Mouse (Mus musculus) CH12.LX (cell line): ENCODE data around the gene Fastkd2. TPM values are rescaled to one million over a fixed set of nuclear protein-coding genes. Genes with fewer than 3 reads are reported as not detected.

Experiments
- DNase-seq: peaks from one replicate; pipeline ENCODE4 v3.0.0-alpha.2; 2013; ENCODE audit errors: extremely low read depth
- H3K27ac ChIP-seq: 2 replicates; pipeline ENCODE4 v1.5.1; 2012; ENCODE audit warnings: low read depth, mild to moderate bottlenecking, control low read depth, moderate library complexity; ENCODE audit not compliant: insufficient read depth
- H3K27me3 ChIP-seq: replicated peaks from 2 replicates; pipeline ENCODE3; 2012; ENCODE audit warnings: inconsistent platforms
- H3K36me3 ChIP-seq, 2 experiments: replicated peaks in 1 of 2; 2 replicates each; pipeline versions ENCODE3 to v1.6.1; 2012; ENCODE audit warnings: inconsistent platforms in 1 of 2, low read length in 1 of 2, mild to moderate bottlenecking in 1 of 2, mixed read lengths in 1 of 2, moderate library complexity in 1 of 2; ENCODE audit not compliant: control insufficient read depth in 1 of 2, insufficient read depth in 1 of 2
- H3K4me1 ChIP-seq, 2 experiments: 2 replicates each; pipeline ENCODE4 v1.6.1; 2012; ENCODE audit warnings: inconsistent platforms in 1 of 2, moderate library complexity in 1 of 2; ENCODE audit not compliant: insufficient read depth in 2 of 2, control insufficient read depth in 1 of 2
- H3K4me2 ChIP-seq: 2 replicates; pipeline ENCODE4 v1.6.1; 2012; ENCODE audit warnings: low read depth, mild to moderate bottlenecking, control low read depth; ENCODE audit not compliant: poor library complexity, insufficient read depth, severe bottlenecking
- H3K4me3 ChIP-seq, 3 experiments: fragments of 150-350 bp in 1 of 3; sonication (generic) in 1 of 3; replicated peaks in 1 of 3; 2 replicates each; pipeline versions ENCODE3 to v1.5.1; 2011 to 2012; ENCODE audit warnings: low read depth in 2 of 3, low read length in 2 of 3, mild to moderate bottlenecking in 2 of 3, moderate library complexity in 2 of 3, control low read depth in 1 of 3, improper control_type of control experiment in 1 of 3, inconsistent platforms in 1 of 3, mixed read lengths in 1 of 3; ENCODE audit not compliant: poor library complexity in 1 of 3
- H3K79me2 ChIP-seq: replicated peaks from 2 replicates; pipeline ENCODE4 v1.6.1; 2012; ENCODE audit warnings: mild to moderate bottlenecking, moderate library complexity; ENCODE audit not compliant: control insufficient read depth, poor library complexity, insufficient read depth, severe bottlenecking; ENCODE audit errors: extremely low read depth
- H3K9ac ChIP-seq: 2 replicates; pipeline ENCODE4 v1.6.1; 2012; ENCODE audit warnings: low read depth, mild to moderate bottlenecking, control low read depth, moderate library complexity; ENCODE audit not compliant: insufficient read depth
- H3K9me3 ChIP-seq: replicated peaks from 2 replicates; pipeline ENCODE3; 2012; ENCODE audit warnings: low read length, inconsistent platforms, mixed read lengths
- BHLHE40 ChIP-seq: IDR thresholded peaks from 2 replicates; pipeline ENCODE4 v1.6.1; 2011; ENCODE audit warnings: mild to moderate bottlenecking, low read depth, low read length, improper control_type of control experiment
- CHD1 ChIP-seq: IDR thresholded peaks from 2 replicates; pipeline ENCODE4 v1.6.1; 2012; ENCODE audit warnings: low read depth, low read length, improper control_type of control experiment, inconsistent platforms
- CHD2 ChIP-seq: IDR thresholded peaks from 2 replicates; pipeline ENCODE4 v1.6.1; 2011; ENCODE audit warnings: low read length, improper control_type of control experiment
- CTCF ChIP-seq, 2 experiments: IDR thresholded peaks in 1 of 2; conservative IDR thresholded peaks in 1 of 2; 2 replicates each; pipeline ENCODE4 v1.5.1; 2011 to 2012; ENCODE audit warnings: low read depth in 2 of 2, low read length in 2 of 2, improper control_type of control experiment in 1 of 2, inconsistent platforms in 1 of 2, mild to moderate bottlenecking in 1 of 2, moderate library complexity in 1 of 2
- E2F4 ChIP-seq: IDR thresholded peaks from 2 replicates; pipeline ENCODE4 v1.6.1; 2011; ENCODE audit warnings: low read depth, low read length, improper control_type of control experiment; ENCODE audit not compliant: insufficient replicate concordance
- ELF1 ChIP-seq: IDR thresholded peaks from 2 replicates; pipeline ENCODE4 v1.6.1; 2014; ENCODE audit warnings: low read depth, mild to moderate bottlenecking, inconsistent platforms, low read length, improper control_type of control experiment
- EP300 ChIP-seq: IDR thresholded peaks from 2 replicates; pipeline ENCODE4 v1.6.1; 2011; ENCODE audit warnings: low read length, improper control_type of control experiment
- ETS1 ChIP-seq: conservative IDR thresholded peaks from 2 replicates; pipeline ENCODE4 v1.6.1; 2012; ENCODE audit warnings: low read depth, mild to moderate bottlenecking, inconsistent platforms, low read length, improper control_type of control experiment, moderate library complexity
- GABPA ChIP-seq: IDR thresholded peaks from 2 replicates; pipeline ENCODE4 v1.6.1; 2012; ENCODE audit warnings: low read depth, low read length, improper control_type of control experiment, inconsistent platforms; ENCODE audit not compliant: insufficient replicate concordance
- HCFC1 ChIP-seq: IDR thresholded peaks from 2 replicates; pipeline ENCODE4 v1.6.1; 2012; ENCODE audit warnings: low read depth, mild to moderate bottlenecking, inconsistent platforms, low read length, improper control_type of control experiment
- IRF4 ChIP-seq: IDR thresholded peaks from 2 replicates; pipeline ENCODE4 v1.6.1; 2014; ENCODE audit warnings: low read depth, mild to moderate bottlenecking, inconsistent platforms, low read length, improper control_type of control experiment
- JUN ChIP-seq: IDR thresholded peaks from 2 replicates; pipeline ENCODE4 v1.6.1; 2011; ENCODE audit warnings: low read depth, mild to moderate bottlenecking, low read length, improper control_type of control experiment, moderate library complexity; ENCODE audit not compliant: insufficient read depth
- JUND ChIP-seq: conservative IDR thresholded peaks from 2 replicates; pipeline ENCODE4 v1.6.1; 2011; ENCODE audit warnings: low read depth, low read length, improper control_type of control experiment
- KAT2A ChIP-seq: IDR thresholded peaks from 2 replicates; pipeline ENCODE4 v1.6.1; 2012; ENCODE audit warnings: low read length, improper control_type of control experiment, inconsistent platforms; ENCODE audit not compliant: insufficient replicate concordance
- MAFK ChIP-seq: IDR thresholded peaks from 2 replicates; pipeline ENCODE4 v1.6.1; 2011; ENCODE audit warnings: low read length, improper control_type of control experiment; ENCODE audit not compliant: insufficient replicate concordance
- MAX ChIP-seq: IDR thresholded peaks from 2 replicates; pipeline ENCODE4 v1.6.1; 2011; ENCODE audit warnings: low read length, improper control_type of control experiment
- MAZ ChIP-seq: IDR thresholded peaks from 2 replicates; pipeline ENCODE4 v1.6.1; 2012; ENCODE audit warnings: low read depth, mild to moderate bottlenecking, inconsistent platforms, low read length, improper control_type of control experiment, moderate library complexity
- MEF2A ChIP-seq: IDR thresholded peaks from 2 replicates; pipeline ENCODE4 v1.6.1; 2014; ENCODE audit warnings: low read depth, mild to moderate bottlenecking, inconsistent platforms, low read length, improper control_type of control experiment, borderline replicate concordance
- MXI1 ChIP-seq: IDR thresholded peaks from 2 replicates; pipeline ENCODE4 v1.6.1; 2011; ENCODE audit warnings: mild to moderate bottlenecking, low read depth, low read length, improper control_type of control experiment
- MYC ChIP-seq: IDR thresholded peaks from 2 replicates; pipeline ENCODE4 v1.6.1; 2011; ENCODE audit warnings: low read depth, mild to moderate bottlenecking, improper control_type of control experiment, low read length
- NELFE ChIP-seq: IDR thresholded peaks from 2 replicates; pipeline ENCODE4 v1.6.1; 2011; ENCODE audit warnings: low read depth, low read length, improper control_type of control experiment
- NRF1 ChIP-seq: IDR thresholded peaks from 2 replicates; pipeline ENCODE4 v1.6.1; 2014; ENCODE audit warnings: low read depth, mild to moderate bottlenecking, inconsistent platforms, low read length, improper control_type of control experiment, moderate library complexity
- PAX5 ChIP-seq: IDR thresholded peaks from 2 replicates; pipeline ENCODE4 v1.6.1; 2012; ENCODE audit warnings: low read length, inconsistent platforms, mixed read lengths
- POLR2A ChIP-seq: IDR thresholded peaks from 2 replicates; pipeline ENCODE4 v1.6.1; 2011; ENCODE audit warnings: low read depth, mild to moderate bottlenecking, improper control_type of control experiment, low read length
- POLR2AphosphoS2 ChIP-seq: IDR thresholded peaks from 2 replicates; pipeline ENCODE4 v1.6.1; 2011; ENCODE audit warnings: low read depth, low read length, improper control_type of control experiment
- RAD21 ChIP-seq: IDR thresholded peaks from 2 replicates; pipeline ENCODE4 v1.6.1; 2011; ENCODE audit warnings: low read depth, mild to moderate bottlenecking, low read length, improper control_type of control experiment, moderate library complexity
- RCOR1 ChIP-seq: conservative IDR thresholded peaks from 2 replicates; pipeline ENCODE4 v1.6.1; 2012; ENCODE audit warnings: low read depth, mild to moderate bottlenecking, inconsistent platforms, low read length, improper control_type of control experiment
- SIN3A ChIP-seq: IDR thresholded peaks from 2 replicates; pipeline ENCODE4 v1.6.1; 2012; ENCODE audit warnings: low read length, improper control_type of control experiment, inconsistent platforms
- SMC3 ChIP-seq: IDR thresholded peaks from 2 replicates; pipeline ENCODE4 v1.6.1; 2011; ENCODE audit warnings: low read depth, low read length, improper control_type of control experiment
- TBP ChIP-seq: conservative IDR thresholded peaks from 2 replicates; pipeline ENCODE4 v1.6.1; 2011; ENCODE audit warnings: low read depth, low read length, improper control_type of control experiment
- TCF12 ChIP-seq: IDR thresholded peaks from 2 replicates; pipeline ENCODE4 v1.6.1; 2014; ENCODE audit warnings: low read depth, mild to moderate bottlenecking, inconsistent platforms, low read length, improper control_type of control experiment
- UBTF ChIP-seq: IDR thresholded peaks from 2 replicates; pipeline ENCODE4 v1.6.1; 2012; ENCODE audit warnings: low read depth, mild to moderate bottlenecking, inconsistent platforms, low read length, improper control_type of control experiment, moderate library complexity
- USF1 ChIP-seq: IDR thresholded peaks from 2 replicates; pipeline ENCODE4 v1.6.1; 2014; ENCODE audit warnings: low read depth, mild to moderate bottlenecking, inconsistent platforms, low read length, improper control_type of control experiment
- USF2 ChIP-seq: conservative IDR thresholded peaks from 2 replicates; pipeline ENCODE4 v1.6.1; 2011; ENCODE audit warnings: low read depth, low read length, improper control_type of control experiment
- ZC3H11A ChIP-seq: IDR thresholded peaks from 2 replicates; pipeline ENCODE4 v1.6.1; 2012; ENCODE audit warnings: low read depth, mild to moderate bottlenecking, inconsistent platforms, low read length, improper control_type of control experiment
- ZMIZ1 ChIP-seq: IDR thresholded peaks from 2 replicates; pipeline ENCODE4 v1.6.1; 2012; ENCODE audit warnings: low read depth, mild to moderate bottlenecking, inconsistent platforms, low read length, improper control_type of control experiment
- ZNF384 ChIP-seq: IDR thresholded peaks from 2 replicates; pipeline ENCODE4 v1.6.1; 2012; ENCODE audit warnings: low read depth, low read length, improper control_type of control experiment, inconsistent platforms
- dilution Hi-C: fragments of 300-500 bp; cut with MboI; formaldehyde crosslinking; loops from 2 replicates; pipeline ENCODE4 v1.14.3; 2020; ENCODE audit warnings: low sequenced_read_pairs; ENCODE audit not compliant: extremely low pct_unique_long_range_greater_than_20kb, extremely low pct_ligation_motif_present
- in situ Hi-C: fragments of 300-500 bp; cut with MboI; formaldehyde crosslinking; loops from 3 replicates; pipeline ENCODE4 v1.14.3; 2019; ENCODE audit warnings: low sequenced_read_pairs, low pct_ligation_motif_present, low pct_unique_long_range_greater_than_20kb, mixed read lengths
- polyA plus RNA-seq: library from polyadenylated mRNA; unstranded; fragments of >175 nt; gene quantifications from 2 replicates; pipeline ENCODE4 v1.2.1, GENCODE M21; 2012; ENCODE audit warnings: low read depth; ENCODE audit not compliant: insufficient read length
- total RNA-seq, 2 experiments: library from RNA; depleted of rRNA; stranded (reverse); fragments of 300-350 nt in 1 of 2; fragments of >200 nt in 1 of 2; gene quantifications; 2 replicates each; pipeline ENCODE4 v1.2.3; 2012 to 2014

The Fastkd2 gene
- total RNA-seq (2012; rRNA removed) = 54.9 and 67.9 TPM in 2 replicates
- 88.3 and 94.5 TPM in 2 replicates for total RNA-seq (2014; rRNA removed)
- polyA plus RNA-seq = 56.8 and 63.0 TPM in 2 replicates

DNA sequence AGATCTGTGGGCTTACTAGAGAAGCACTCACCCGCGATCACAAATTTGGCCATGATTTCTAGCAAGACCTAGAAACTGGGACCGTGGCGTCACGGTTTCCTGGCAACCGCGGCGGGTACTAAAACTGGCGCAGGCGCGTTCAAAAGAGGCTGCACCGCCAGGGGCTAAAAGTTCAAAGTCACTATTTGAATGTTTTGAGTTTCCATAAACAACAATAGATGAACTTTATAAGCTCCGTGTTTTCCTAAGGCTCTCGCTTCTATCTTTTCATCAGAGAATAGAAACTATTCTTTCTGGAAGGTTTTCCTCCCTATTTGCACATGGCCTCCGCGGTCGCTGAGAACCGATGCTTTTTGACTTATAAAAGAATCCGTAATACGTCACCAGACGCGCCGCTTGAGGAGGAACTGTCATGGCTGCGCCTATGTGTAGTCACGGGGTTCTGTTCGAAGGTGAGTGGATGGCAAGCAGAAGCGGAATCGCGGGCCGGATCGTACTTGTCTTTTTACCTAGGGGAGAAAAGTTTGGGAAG, at the start of gene Fastkd2, which contains the start of gene Mdh1b:
TSS of gene Fastkd2 (plus strand) at position 375 of the 532 bp plus-strand sequence.
TSS of gene Mdh1b (minus strand) at position 79 of the 532 bp plus-strand sequence.
- Histone ChIP-seq H3K4me2 (peak within 1 kb of the TSS; percentile 89), H3K79me2 (peaks cover 23% of the 10 kb centered on the region), H3K9me3 (no peaks in the 10 kb centered on the region), H3K27me3 (no peaks in the 10 kb centered on the region), H3K27ac (no peak within 1 kb of the TSS), H3K4me3 (peak within 1 kb of the TSS; percentile 80 to 87 (median 83)), H3K4me1 (peaks cover 7 to 30% of the 10 kb centered on the region in 2 experiments; a peak in 3 of 4 replicates), H3K9ac (peak within 1 kb of the TSS; percentile 61), H3K36me3 (peaks cover 6 to 20% of the 10 kb centered on the region in 2 experiments)
- dilution Hi-C loops (no loop called here), in situ Hi-C loops (no loop called here)
- peak; percentile 93 for DNase-seq
- TF ChIP-seq CHD1 = no peak
- TF ChIP-seq HCFC1 = peak; percentile 97
- TF ChIP-seq KAT2A = peak; percentile 91; the same call in 1 of the 2 replicates
- no peak for TF ChIP-seq RCOR1
- peak; percentile 62 for TF ChIP-seq TCF12
- no peak for TF ChIP-seq MAZ
- peak; percentile 39; the same call in 1 of the 2 replicates for TF ChIP-seq MEF2A
- no peak for TF ChIP-seq ZNF384
- TF ChIP-seq USF2 = no peak; the same call in 1 of the 2 replicates
- TF ChIP-seq ZMIZ1 = no peak
- no peak for TF ChIP-seq CHD2
- TF ChIP-seq RAD21 = no peak
- peak; percentile 95 for TF ChIP-seq MAX
- no peak for TF ChIP-seq CTCF (conservative IDR thresholded peaks at IDR 0.05 in 1 of 2, IDR thresholded peaks at IDR 0.05 in 1 of 2; ENCODE audit: low read depth in 2 of 2, low read length in 2 of 2)
- peak; percentile 97 for TF ChIP-seq MYC
- no peak for TF ChIP-seq EP300
- peak; percentile 88 for TF ChIP-seq ELF1
- TF ChIP-seq TBP = peak; percentile 78; the same call in 1 of the 2 replicates
- no peak; the same call in 1 of the 2 replicates for TF ChIP-seq GABPA
- no peak for TF ChIP-seq UBTF
- TF ChIP-seq NELFE = no peak; the same call in 1 of the 2 replicates
- peak; percentile 99 for TF ChIP-seq MXI1
- TF ChIP-seq JUND = no peak; the same call in 1 of the 2 replicates
- TF ChIP-seq NRF1 = peak; percentile 85
- TF ChIP-seq JUN = no peak
- TF ChIP-seq SMC3 = no peak
- TF ChIP-seq PAX5 = no peak
- TF ChIP-seq POLR2A = peak; percentile 75
- TF ChIP-seq ZC3H11A = no peak
- no peak for TF ChIP-seq POLR2AphosphoS2
- no peak for TF ChIP-seq IRF4
- peak; percentile 99 for TF ChIP-seq SIN3A
- TF ChIP-seq USF1 = peak; percentile 16; the same call in 1 of the 2 replicates
- no peak for TF ChIP-seq MAFK
- TF ChIP-seq BHLHE40 = no peak
- 0 out of 2 replicates have a peak, but pooled peaks have one; percentile 21 for TF ChIP-seq ETS1
- peak; percentile 89; the same call in 1 of the 2 replicates for TF ChIP-seq E2F4
- TF ChIP-seq, all 38 proteins: peak for 15
